Mouse (Mus musculus) small intestine, adult 2 months (tissue): Measurements from ENCODE around the gene Agbl5.

Experiments used
- CTCF ChIP-seq: fragments of 200-500 bp; IDR thresholded peaks from 2 replicates; pipeline ENCODE4 v1.5.1; 2012; ENCODE audit warnings: low read depth, mild to moderate bottlenecking, control low read depth, inconsistent platforms, low read length, moderate library complexity, mixed read lengths; ENCODE audit not compliant: insufficient replicate concordance, insufficient read length; ENCODE audit errors: extremely low read depth
- POLR2A ChIP-seq: fragments of 200-500 bp; IDR thresholded peaks from 2 replicates; pipeline ENCODE4 v1.6.1; 2012; ENCODE audit warnings: low read depth, mild to moderate bottlenecking, control low read depth, inconsistent platforms, low read length, moderate library complexity

DNA sequence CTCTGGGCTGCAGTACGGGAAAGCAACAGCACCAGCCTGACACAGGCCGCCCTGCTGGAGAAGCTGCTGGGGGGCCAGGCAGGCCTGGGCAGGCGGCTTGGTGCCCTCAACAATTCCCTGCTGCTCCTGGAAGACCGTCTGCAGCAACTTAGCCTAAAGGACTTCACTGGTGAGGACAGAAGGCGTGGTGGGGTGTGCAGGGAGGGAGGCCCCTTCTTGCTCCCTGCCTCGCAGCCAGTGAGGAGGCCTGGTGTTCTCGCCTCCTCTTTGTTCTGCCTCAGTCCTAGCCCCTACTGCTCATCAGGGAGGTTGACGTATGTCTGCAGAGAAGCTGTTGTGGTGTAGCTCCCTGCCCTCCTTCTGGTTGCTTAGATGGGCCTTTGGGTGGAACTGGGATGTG lies 30.2 kb downstream of the Agbl5 start:
- no peak for TF ChIP-seq CTCF
- TF ChIP-seq POLR2A: no peak
